Mouse (Mus musculus) neural tube, embryonic 13.5 days (tissue): ENCODE measurements around the gene Mocs1. TPM values are rescaled to one million over a fixed set of nuclear protein-coding genes. Genes with fewer than 3 reads are reported as not detected.

Source experiments
- ATAC-seq: fragments of 200-750 bp; cut with Nextera tagmentation; 2 replicates; pipeline ENCODE4 v1.8.0; 2017; ENCODE audit warnings: low read depth, mild to moderate bottlenecking, moderate TSS enrichment, moderate library complexity
- H3K27ac ChIP-seq: fragments of 300-500 bp; sonication (generic); replicated peaks from 2 replicates; pipeline ENCODE4 v1.5.1; 2015; ENCODE audit warnings: moderate library complexity, mild to moderate bottlenecking, inconsistent platforms
- H3K27me3 ChIP-seq: fragments of 300-500 bp; sonication (generic); 2 replicates; pipeline ENCODE4 v1.6.1; 2015; ENCODE audit warnings: mild to moderate bottlenecking, inconsistent platforms
- H3K36me3 ChIP-seq: fragments of 300-500 bp; sonication (generic); 2 replicates; pipeline ENCODE4 v1.6.1; 2015; ENCODE audit warnings: mild to moderate bottlenecking, inconsistent platforms
- H3K4me1 ChIP-seq: fragments of 300-500 bp; sonication (generic); replicated peaks from 2 replicates; pipeline ENCODE4 v1.6.1; 2015; ENCODE audit warnings: inconsistent platforms
- H3K4me2 ChIP-seq: fragments of 300-500 bp; sonication (generic); 2 replicates; pipeline ENCODE4 v1.6.1; 2015; ENCODE audit warnings: inconsistent platforms, mild to moderate bottlenecking, moderate library complexity
- H3K4me3 ChIP-seq: fragments of 300-500 bp; sonication (generic); 2 replicates; pipeline ENCODE4 v1.5.1; 2015; ENCODE audit warnings: mild to moderate bottlenecking, inconsistent platforms
- H3K9ac ChIP-seq: fragments of 300-500 bp; sonication (generic); 2 replicates; pipeline ENCODE4 v1.6.1; 2015; ENCODE audit warnings: moderate library complexity, mild to moderate bottlenecking, inconsistent platforms
- H3K9me3 ChIP-seq: fragments of 300-500 bp; sonication (generic); 2 replicates; pipeline ENCODE4 v1.6.1; 2016; ENCODE audit warnings: inconsistent platforms
- WGBS: fragments of 180-500 bp; shearing (Covaris S2); methylation state at CpG from one replicate; pipeline ENCODE4 v1.1.7; 2015; 5-methylcytosine and 5-hydroxymethylcytosine counted together
- polyA plus RNA-seq: library from polyadenylated mRNA; unstranded; fragments of >200 nt; fragmentation: Nextera tagmentation; extraction: Ambion mirVana; gene quantifications from 2 replicates; pipeline ENCODE4 v1.2.1, GENCODE M21; 2015

Gene Mocs1
- polyA plus RNA-seq, 1 experiment from 2014 or later, result 5.5 TPM

DNA sequence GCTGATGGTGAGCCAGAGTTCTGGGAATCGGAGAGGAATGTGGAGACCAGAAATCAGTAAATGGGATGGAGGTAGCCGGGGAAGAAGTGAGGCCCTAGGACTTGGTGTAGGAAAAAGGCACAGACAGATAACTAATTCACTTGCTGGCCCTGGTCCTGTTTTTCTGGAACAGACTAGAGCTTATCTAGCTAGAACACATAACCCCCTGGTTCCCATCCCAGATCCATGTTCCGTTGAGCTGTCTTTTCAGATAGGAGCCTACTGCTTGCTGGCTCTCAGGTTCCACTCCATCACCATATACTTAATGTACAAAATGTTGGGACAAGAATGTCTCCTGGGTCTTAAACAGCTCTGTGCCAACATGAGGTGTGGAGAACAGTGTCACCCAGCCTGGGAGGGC is 29.7 kb downstream of the Mocs1 start:
- peaks cover 22% of the 10 kb centered on the region for H3K36me3 ChIP-seq
- H3K27me3 ChIP-seq, result no peaks in the 10 kb centered on the region
- no peak overlapping the region for H3K4me3 ChIP-seq
- no peaks in the 10 kb centered on the region for H3K4me1 ChIP-seq
- no peak overlapping the region for H3K4me2 ChIP-seq
- no peak overlapping the region for H3K9ac ChIP-seq
- no peak overlapping the region for H3K27ac ChIP-seq
- 96% methylated on average over 3 of the region's 3 CpGs for WGBS
- ATAC-seq, result no peak
- H3K9me3 ChIP-seq, result no peaks in the 10 kb centered on the region

DNA sequence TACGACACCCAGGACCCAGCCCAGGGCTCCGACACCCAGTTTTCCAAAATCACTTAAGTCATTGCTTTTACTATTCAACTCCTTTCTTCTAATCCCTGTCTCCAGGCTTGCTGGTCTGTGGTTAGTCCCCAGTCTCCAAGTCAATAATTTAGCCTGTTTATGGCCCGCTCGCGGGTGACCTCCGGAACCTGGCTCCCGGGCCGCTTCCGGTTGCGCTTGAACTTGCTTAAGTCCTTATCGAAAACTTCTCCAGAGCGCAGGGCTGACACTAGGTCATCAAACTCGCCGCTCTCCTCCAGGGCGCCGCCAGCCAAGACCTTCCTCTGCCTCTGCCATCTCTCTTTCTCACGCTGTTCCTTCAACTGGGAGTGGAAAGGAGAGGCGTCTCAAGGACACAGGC is 30.2 kb downstream of the Mocs1 start:
- no peak overlapping the region for H3K4me3 ChIP-seq
- H3K27me3 ChIP-seq, result no peaks in the 10 kb centered on the region
- no peak overlapping the region for H3K27ac ChIP-seq
- H3K4me2 ChIP-seq, result no peak overlapping the region
- peaks cover 22% of the 10 kb centered on the region for H3K36me3 ChIP-seq
- H3K9ac ChIP-seq, result no peak overlapping the region
- H3K9me3 ChIP-seq, result no peaks in the 10 kb centered on the region
- ATAC-seq, result no peak
- no peaks in the 10 kb centered on the region for H3K4me1 ChIP-seq
- WGBS, result 91% methylated on average over 18 of the region's 18 CpGs

DNA sequence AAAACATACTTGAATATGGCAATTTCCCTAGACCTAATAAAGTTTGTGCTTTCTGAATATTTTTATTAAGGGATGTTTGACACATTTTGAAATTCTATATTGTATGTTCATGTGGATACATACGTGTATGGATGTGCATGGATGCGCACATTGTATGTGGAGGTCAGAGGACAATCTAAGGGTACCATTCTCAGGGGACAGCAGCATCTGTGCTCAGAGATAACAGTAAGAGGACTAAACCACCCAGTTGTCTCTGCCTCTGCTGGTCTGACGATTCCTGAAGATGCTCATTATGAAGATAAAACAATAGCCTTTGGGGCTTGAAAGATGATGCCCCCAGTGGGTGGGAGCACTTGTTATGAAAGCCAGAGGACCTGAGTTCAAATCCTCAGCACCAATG is 36.7 kb downstream of the Mocs1 start:
- no peak overlapping the region for H3K4me3 ChIP-seq
- peaks cover 10% of the 10 kb centered on the region; the same call in 1 of the 2 replicates for H3K36me3 ChIP-seq
- H3K9ac ChIP-seq, result no peak overlapping the region
- no peak for ATAC-seq
- WGBS, result 85% methylated on average over 3 of the region's 3 CpGs
- no peaks in the 10 kb centered on the region for H3K9me3 ChIP-seq
- no peaks in the 10 kb centered on the region for H3K4me1 ChIP-seq
- no peaks in the 10 kb centered on the region for H3K27me3 ChIP-seq
- H3K27ac ChIP-seq, result no peak overlapping the region
- H3K4me2 ChIP-seq, result no peak overlapping the region

DNA sequence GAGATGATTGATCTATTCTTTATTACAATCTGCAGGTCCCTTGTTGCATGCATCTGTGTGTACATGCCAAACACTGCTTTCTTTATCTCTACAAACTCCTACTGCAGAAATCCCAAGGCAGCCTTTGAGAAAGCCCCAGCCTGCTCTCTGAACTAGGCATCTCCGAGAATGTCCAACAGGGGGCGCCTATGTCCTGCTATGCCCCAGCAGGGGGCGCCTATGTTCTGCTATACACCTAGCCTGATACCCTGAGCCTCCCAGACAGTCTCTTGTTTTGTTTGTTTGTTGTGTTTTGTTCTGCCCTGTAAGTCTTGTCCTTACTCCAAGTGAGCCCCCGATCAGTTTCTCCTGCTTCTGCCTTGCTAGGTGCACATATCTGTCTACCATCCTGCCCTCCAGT is 40.1 kb downstream of the Mocs1 start:
- Histone ChIP-seq H3K4me3 (no peak overlapping the region), H3K36me3 (peaks cover 20% of the 10 kb centered on the region), H3K27me3 (no peaks in the 10 kb centered on the region), H3K4me1 (no peaks in the 10 kb centered on the region), H3K9ac (no peak overlapping the region), H3K4me2 (no peak overlapping the region), H3K9me3 (no peaks in the 10 kb centered on the region), H3K27ac (no peak overlapping the region)
- ATAC-seq, result no peak; the same call in 1 of the 2 replicates
- WGBS, result 41% methylated on average over 4 of the region's 4 CpGs

DNA sequence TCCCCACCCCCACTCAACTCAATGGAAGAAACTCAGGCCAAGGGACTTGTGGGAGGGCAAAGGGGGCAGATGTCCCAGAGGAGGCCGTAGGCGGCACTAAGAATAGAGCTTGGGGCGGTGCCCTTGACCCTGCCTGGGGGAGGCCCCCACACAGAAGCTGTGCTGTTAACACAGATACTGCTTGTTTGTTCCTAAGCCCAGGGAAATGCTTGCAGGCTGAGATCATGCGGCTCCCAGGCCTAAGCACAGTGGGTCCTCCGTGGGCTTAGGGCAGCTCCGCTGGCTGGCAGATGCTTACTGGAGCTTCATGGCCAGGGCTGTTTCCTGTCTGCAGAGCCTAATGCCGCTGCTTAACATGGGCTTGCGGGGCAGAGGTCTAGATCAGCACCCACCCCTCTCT is 44.5 kb downstream of the Mocs1 start:
- no peak overlapping the region for H3K27ac ChIP-seq
- WGBS, result 59% methylated on average over 8 of the region's 8 CpGs
- ATAC-seq, result peak; percentile 44; the same call in 1 of the 2 replicates

DNA sequence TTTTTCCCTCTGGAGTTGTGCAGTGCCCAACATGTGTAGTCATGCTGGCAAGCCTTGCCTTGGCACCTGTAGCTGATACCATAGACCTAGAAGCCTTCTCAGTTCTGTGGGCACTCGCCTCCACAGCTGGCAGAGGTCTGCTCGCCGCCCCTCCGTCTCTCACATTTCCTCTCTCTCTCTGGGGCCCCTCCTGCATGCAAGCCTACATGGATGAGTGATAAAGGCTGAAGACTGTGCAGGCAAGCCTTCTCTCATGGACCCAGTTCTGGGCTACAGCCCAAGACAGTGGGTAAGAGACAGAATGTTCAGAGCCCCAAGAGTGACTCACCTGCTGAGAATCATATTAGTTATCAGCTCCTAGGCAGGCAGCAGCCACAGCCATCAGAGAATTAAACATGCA is 45.9 kb downstream of the Mocs1 start:
- WGBS, result 97% methylated on average over 4 of the region's 4 CpGs
- peaks cover 10% of the 10 kb centered on the region; the same call in 1 of the 2 replicates for H3K36me3 ChIP-seq
- no peak for ATAC-seq

More for the DNA sequence above, 44.5 kb downstream of the Mocs1 start:
- H3K4me2 ChIP-seq, result no peak overlapping the region
- no peaks in the 10 kb centered on the region for H3K9me3 ChIP-seq
- H3K4me1 ChIP-seq, result no peaks in the 10 kb centered on the region
- H3K36me3 ChIP-seq, result peaks cover 10% of the 10 kb centered on the region; the same call in 1 of the 2 replicates
- no peak overlapping the region for H3K4me3 ChIP-seq
- H3K9ac ChIP-seq, result no peak overlapping the region
- no peaks in the 10 kb centered on the region for H3K27me3 ChIP-seq

DNA sequence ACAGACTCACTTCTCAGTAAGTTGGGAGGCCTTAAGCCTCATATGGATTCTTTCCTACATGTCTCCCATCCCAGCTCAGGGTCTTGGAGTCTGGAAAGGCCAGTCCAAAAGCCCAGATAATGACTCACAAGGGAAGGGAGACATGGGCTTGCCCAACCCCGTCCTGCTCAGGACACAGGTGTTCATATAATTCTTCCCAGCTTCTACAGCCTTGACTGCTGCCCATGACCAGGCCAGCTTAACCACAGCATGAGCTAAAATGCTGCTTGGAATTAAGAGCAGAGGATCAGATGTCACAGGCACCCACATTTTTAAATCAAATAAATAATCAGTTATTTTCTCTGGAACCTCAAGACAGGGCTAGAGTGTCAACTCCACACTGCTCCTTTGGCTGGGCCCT is 47.0 kb downstream of the Mocs1 start:
- ATAC-seq, result no peak
- H3K9ac ChIP-seq, result no peak overlapping the region
- H3K4me1 ChIP-seq, result no peaks in the 10 kb centered on the region
- peaks cover 18% of the 10 kb centered on the region for H3K36me3 ChIP-seq
- no peak overlapping the region for H3K4me2 ChIP-seq
- H3K4me3 ChIP-seq, result no peak overlapping the region
- H3K27ac ChIP-seq, result no peak overlapping the region
- 93% methylated on average over 1 of the region's 1 CpGs for WGBS
- no peaks in the 10 kb centered on the region for H3K27me3 ChIP-seq
- H3K9me3 ChIP-seq, result no peaks in the 10 kb centered on the region

More for the DNA sequence above, 45.9 kb downstream of the Mocs1 start:
- H3K4me3 ChIP-seq, result no peak overlapping the region
- no peak overlapping the region for H3K27ac ChIP-seq
- no peaks in the 10 kb centered on the region for H3K9me3 ChIP-seq
- H3K4me1 ChIP-seq, result no peaks in the 10 kb centered on the region
- H3K4me2 ChIP-seq, result no peak overlapping the region
- H3K27me3 ChIP-seq, result no peaks in the 10 kb centered on the region
- H3K9ac ChIP-seq, result no peak overlapping the region

DNA sequence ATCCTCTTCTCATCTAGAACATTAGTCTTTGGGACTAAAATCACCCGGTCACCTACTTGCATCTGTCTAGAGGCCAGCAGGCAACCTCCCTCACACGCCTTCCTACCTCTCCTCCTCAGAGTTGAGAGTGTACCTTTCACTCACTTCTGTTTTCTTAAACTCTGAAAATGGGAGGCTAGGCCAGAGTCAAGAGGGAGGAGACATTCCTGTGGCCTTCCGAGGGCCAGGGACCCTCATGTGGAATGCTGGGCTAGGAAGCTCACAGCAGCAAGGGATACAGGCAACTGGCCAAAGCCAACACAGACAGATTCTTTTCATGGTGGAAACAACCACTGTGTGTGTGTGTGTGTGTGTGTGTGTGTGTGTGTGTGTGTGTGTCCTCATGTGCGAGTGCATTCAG is 49.2 kb downstream of the Mocs1 start:
- Histone ChIP-seq H3K4me3 (no peak overlapping the region), H3K4me1 (no peaks in the 10 kb centered on the region), H3K4me2 (no peak overlapping the region), H3K9me3 (no peaks in the 10 kb centered on the region), H3K36me3 (peaks cover 9% of the 10 kb centered on the region), H3K27ac (no peak overlapping the region), H3K9ac (no peak overlapping the region), H3K27me3 (no peaks in the 10 kb centered on the region)
- WGBS, result 79% methylated on average over 4 of the region's 4 CpGs
- ATAC-seq, result no peak

DNA sequence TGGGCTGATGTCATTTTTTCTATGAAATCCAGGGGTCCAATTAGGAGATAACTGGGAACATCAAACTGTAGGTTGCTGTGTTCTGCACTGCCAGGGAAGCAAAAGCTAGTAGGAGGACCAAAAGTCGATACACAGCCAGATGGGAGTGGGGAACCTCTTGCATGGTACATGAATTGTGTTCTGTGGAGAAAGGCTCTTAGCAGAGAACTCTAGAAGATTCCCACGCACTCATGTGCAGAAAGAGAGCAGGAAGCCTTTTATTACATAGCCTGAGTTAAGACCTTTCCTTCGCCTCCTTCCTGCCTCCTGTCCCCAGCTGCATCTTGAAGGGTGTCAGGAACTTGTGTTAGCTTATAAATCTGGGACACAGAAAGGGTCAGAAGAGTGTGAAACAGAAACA is 53.7 kb downstream of the Mocs1 start:
- H3K4me1 ChIP-seq, result no peaks in the 10 kb centered on the region
- H3K36me3 ChIP-seq, result peaks cover 9% of the 10 kb centered on the region
- ATAC-seq, result no peak
- H3K27me3 ChIP-seq, result no peaks in the 10 kb centered on the region
- WGBS, result 77% methylated on average over 3 of the region's 3 CpGs
- H3K9me3 ChIP-seq, result no peaks in the 10 kb centered on the region
- H3K4me3 ChIP-seq, result no peak overlapping the region
- no peak overlapping the region for H3K4me2 ChIP-seq
- no peak overlapping the region for H3K27ac ChIP-seq
- no peak overlapping the region for H3K9ac ChIP-seq

DNA sequence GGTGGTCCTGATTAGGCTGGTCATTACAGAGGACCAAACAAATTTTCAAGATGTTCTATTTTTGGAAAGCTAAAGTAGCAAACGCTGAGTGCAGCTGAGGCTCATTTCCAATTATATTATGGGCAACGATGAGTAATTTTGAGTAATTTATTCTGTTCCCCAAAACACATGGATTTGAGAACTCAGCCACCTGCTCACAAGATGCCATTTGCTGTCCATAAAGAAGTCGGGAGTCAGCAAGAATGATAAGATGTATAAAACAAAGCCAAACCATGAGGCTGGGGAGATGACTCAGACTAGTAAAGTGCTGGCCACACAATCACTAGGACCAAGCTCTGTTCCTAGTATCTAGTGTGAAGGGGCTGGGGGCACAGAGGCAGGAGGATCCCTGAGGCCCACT is 56.3 kb downstream of the Mocs1 start:
- no peaks in the 10 kb centered on the region for H3K27me3 ChIP-seq
- WGBS, result 88% methylated on average over 3 of the region's 3 CpGs
- H3K36me3 ChIP-seq, result peaks cover 18% of the 10 kb centered on the region
- H3K4me3 ChIP-seq, result no peak overlapping the region
- H3K9me3 ChIP-seq, result no peaks in the 10 kb centered on the region
- no peak overlapping the region for H3K4me2 ChIP-seq
- no peak overlapping the region for H3K27ac ChIP-seq
- no peaks in the 10 kb centered on the region for H3K4me1 ChIP-seq
- no peak overlapping the region for H3K9ac ChIP-seq
- no peak for ATAC-seq

DNA sequence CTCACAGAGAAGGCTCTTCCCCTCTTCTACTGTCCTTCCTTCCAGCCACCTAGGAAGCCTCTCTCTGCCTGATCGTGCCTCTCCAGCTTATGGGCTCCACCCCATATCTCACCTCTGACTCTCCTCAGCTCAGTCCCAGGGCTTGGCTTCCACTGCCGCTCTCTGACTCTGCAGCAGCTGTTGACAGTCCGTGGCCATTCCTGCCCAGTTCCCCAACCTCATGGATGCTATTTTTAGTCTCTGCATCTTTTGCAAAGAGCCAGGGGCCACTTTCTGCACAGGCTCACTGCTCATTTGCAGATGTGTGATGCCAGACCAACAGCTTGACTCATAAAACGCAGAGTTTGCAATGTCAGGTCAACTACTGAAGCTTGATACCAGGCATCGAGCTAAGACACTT is 60.9 kb downstream of the Mocs1 start:
- Histone ChIP-seq H3K4me3 (no peak overlapping the region), H3K4me2 (no peak overlapping the region), H3K36me3 (peaks cover 25% of the 10 kb centered on the region), H3K9me3 (no peaks in the 10 kb centered on the region), H3K27me3 (no peaks in the 10 kb centered on the region), H3K4me1 (no peaks in the 10 kb centered on the region), H3K9ac (no peak overlapping the region), H3K27ac (no peak overlapping the region)
- no peak for ATAC-seq
- 83% methylated on average over 5 of the region's 5 CpGs for WGBS

DNA sequence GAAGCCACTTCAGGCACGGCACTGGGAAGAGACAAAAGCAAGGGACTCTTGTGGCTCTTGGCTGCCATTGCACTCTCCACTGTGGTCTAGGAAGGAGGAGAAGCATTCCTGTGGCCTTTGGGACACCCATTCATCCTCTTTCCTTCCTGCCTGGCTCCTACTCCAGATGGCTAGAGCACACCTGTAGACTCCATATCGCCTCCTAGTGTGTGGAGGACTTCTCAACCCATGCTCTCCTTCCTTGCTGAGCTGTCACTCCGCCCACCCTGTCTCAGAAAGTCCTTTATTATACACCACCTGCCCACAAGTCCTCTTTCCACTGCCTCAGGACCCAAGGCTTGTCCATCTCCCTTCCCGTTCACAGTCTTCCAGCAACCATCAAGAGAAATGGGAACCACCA is 65.1 kb downstream of the Mocs1 start:
- no peak for ATAC-seq
- Histone ChIP-seq H3K4me3 (no peak overlapping the region), H3K9me3 (no peaks in the 10 kb centered on the region), H3K9ac (no peak overlapping the region), H3K27me3 (no peaks in the 10 kb centered on the region), H3K4me1 (no peaks in the 10 kb centered on the region), H3K36me3 (peaks cover 29% of the 10 kb centered on the region), H3K27ac (no peak overlapping the region), H3K4me2 (no peak overlapping the region)
- 94% methylated on average over 4 of the region's 4 CpGs for WGBS

DNA sequence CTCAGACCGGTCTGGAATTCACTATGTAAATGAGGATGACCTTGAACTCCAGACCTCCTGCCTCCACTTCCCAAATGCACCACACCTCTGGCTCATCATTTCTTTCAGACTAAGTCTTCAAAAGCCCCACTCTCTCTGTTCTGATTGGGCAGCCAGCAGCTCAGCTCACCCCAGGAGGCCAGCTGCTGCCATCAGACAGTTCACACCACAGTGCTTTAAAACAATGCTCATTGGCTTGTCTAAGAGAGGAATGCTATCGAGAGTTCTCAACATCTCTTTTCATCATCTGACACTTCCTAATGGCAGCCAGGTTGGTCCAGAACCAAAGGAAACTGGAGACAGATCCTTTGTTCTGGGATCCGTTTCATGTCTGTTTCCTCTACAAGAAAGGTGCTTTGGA is 70.0 kb downstream of the Mocs1 start:
- no peak for ATAC-seq
- H3K27ac ChIP-seq, result no peak overlapping the region
- H3K27me3 ChIP-seq, result no peaks in the 10 kb centered on the region
- no peak overlapping the region for H3K4me3 ChIP-seq
- 61% methylated on average over 3 of the region's 3 CpGs for WGBS
- H3K9ac ChIP-seq, result no peak overlapping the region
- no peaks in the 10 kb centered on the region for H3K9me3 ChIP-seq
- H3K4me1 ChIP-seq, result 0 out of 2 replicates have a peak, but pooled peaks cover 3% of the 10 kb centered on the region
- no peak overlapping the region for H3K4me2 ChIP-seq
- H3K36me3 ChIP-seq, result peaks cover 11% of the 10 kb centered on the region
